In the genomic region with DNA sequence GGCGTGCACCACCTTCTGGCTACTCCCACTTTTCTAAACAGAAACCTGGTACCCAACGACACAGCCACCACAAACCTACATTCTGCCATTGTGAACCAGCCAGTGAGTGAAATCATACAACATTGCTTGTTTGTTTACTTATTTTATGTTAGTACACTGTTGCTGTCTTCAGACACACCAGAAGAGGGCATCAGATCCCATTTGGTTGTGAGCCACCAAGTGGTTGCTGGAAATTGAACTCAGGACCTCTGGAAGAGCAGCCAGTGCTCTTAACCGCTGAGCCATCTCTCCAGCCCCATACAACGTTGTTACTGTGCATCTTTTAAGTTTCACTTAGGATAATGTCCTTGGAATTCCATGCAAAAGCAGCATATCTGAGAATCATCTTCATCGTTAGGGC, we compare ENCODE assay signal across 1 mouse cellular context.
TF ChIP-seq lines count a peak whose summit lies in the region.

No protein-coding gene starts in this region.

TF ChIP-seq in MEL, 35 proteins besides CTCF, POLR2A, EP300 and RAD21 (continued from another document):
- TF ChIP-seq JUND (IDR thresholded peaks at IDR 0.05; ENCODE audit: low read depth, low read length): no peak
TF ChIP-seq in MEL: peak in this region for 0.
